Mouse (Mus musculus) testis, adult 2 months (tissue): ENCODE data around the gene Fam193b. TPM values are rescaled to one million over a fixed set of nuclear protein-coding genes. Genes with fewer than 3 reads are reported as not detected.

ENCODE experiments used
- H3K27ac ChIP-seq: fragments of 200-500 bp; 2 replicates; pipeline ENCODE4 v1.5.1; 2012; ENCODE audit warnings: low read depth, low read length; ENCODE audit not compliant: control insufficient read depth, insufficient read depth
- H3K27me3 ChIP-seq: fragments of 200-500 bp; 2 replicates; pipeline ENCODE4 v1.6.1; 2012; ENCODE audit warnings: mild to moderate bottlenecking, low read length, moderate library complexity; ENCODE audit not compliant: control insufficient read depth, insufficient read depth
- H3K36me3 ChIP-seq: fragments of 200-500 bp; 2 replicates; pipeline ENCODE4 v1.6.1; 2012; ENCODE audit warnings: mild to moderate bottlenecking, low read length; ENCODE audit not compliant: control insufficient read depth, insufficient read depth
- H3K4me1 ChIP-seq: fragments of 200-500 bp; 2 replicates; pipeline ENCODE4 v1.6.1; 2012; ENCODE audit warnings: low read length; ENCODE audit not compliant: control insufficient read depth, insufficient read depth
- H3K4me3 ChIP-seq: fragments of 200-500 bp; 2 replicates; pipeline ENCODE4 v1.5.1; 2012; ENCODE audit warnings: low read depth, mild to moderate bottlenecking, low read length, moderate library complexity, mixed read lengths; ENCODE audit not compliant: control insufficient read depth
- CTCF ChIP-seq: fragments of 200-500 bp; IDR thresholded peaks from 2 replicates; pipeline ENCODE4 v1.5.1; 2012; ENCODE audit warnings: low read depth, mild to moderate bottlenecking, inconsistent platforms, low read length, moderate library complexity; ENCODE audit not compliant: control insufficient read depth, insufficient read depth, insufficient replicate concordance
- POLR2A ChIP-seq: fragments of 200-500 bp; IDR thresholded peaks from 2 replicates; pipeline ENCODE4 v1.6.1; 2012; ENCODE audit warnings: low read depth, mild to moderate bottlenecking, inconsistent platforms, low read length, moderate library complexity; ENCODE audit not compliant: control insufficient read depth
- polyA plus RNA-seq: library from polyadenylated mRNA; depleted of rRNA; stranded (reverse); fragments of >200 nt; gene quantifications from 2 replicates; pipeline ENCODE4 v1.2.3, GENCODE M21; 2012; rRNA removed

Gene Fam193b
- 28.5 and 28.8 TPM in 2 replicates for polyA plus RNA-seq

GRCm38 (mm10) chr13:55571027-55571751 is at the start of gene Fam193b:
Fam193b (minus strand) TSS chr13:55571120.
- no peaks in the 10 kb centered on the region for H3K36me3 ChIP-seq
- peak within 1 kb of the TSS; percentile 94 for H3K4me3 ChIP-seq
- H3K4me1 ChIP-seq: peaks cover 8% of the 10 kb centered on the region
- H3K27me3 ChIP-seq: no peaks in the 10 kb centered on the region
- H3K27ac ChIP-seq: peak within 1 kb of the TSS; percentile 14
- no peak for TF ChIP-seq CTCF
- TF ChIP-seq POLR2A: 0 out of 2 replicates have a peak, but pooled peaks have one; percentile 30

- Histone ChIP-seq H3K27me3 (no peaks in the 10 kb centered on the region), H3K27ac (no peak overlapping the region), H3K36me3 (no peaks in the 10 kb centered on the region), H3K4me3 (no peak overlapping the region), H3K4me1 (peaks cover 2% of the 10 kb centered on the region)
- TF ChIP-seq CTCF (no peak), POLR2A (no peak)
Measured at GRCm38 (mm10) chr13:55620275-55620674, 49.4 kb upstream of the Fam193b start.

- no peak for TF ChIP-seq CTCF
- TF ChIP-seq POLR2A: no peak
- no peak overlapping the region for H3K27ac ChIP-seq
- no peak overlapping the region for H3K4me3 ChIP-seq
- no peaks in the 10 kb centered on the region for H3K27me3 ChIP-seq
- H3K4me1 ChIP-seq: peaks cover 2% of the 10 kb centered on the region
- H3K36me3 ChIP-seq: no peaks in the 10 kb centered on the region
Measured at GRCm38 (mm10) chr13:55619328-55619727, 48.4 kb upstream of the Fam193b start.

- Histone ChIP-seq H3K4me1 (no peaks in the 10 kb centered on the region), H3K27ac (no peak overlapping the region), H3K36me3 (no peaks in the 10 kb centered on the region), H3K4me3 (no peak overlapping the region), H3K27me3 (no peaks in the 10 kb centered on the region)
- TF ChIP-seq POLR2A (no peak), CTCF (no peak)
Measured at GRCm38 (mm10) chr13:55613471-55613870, 42.6 kb upstream of the Fam193b start.

GRCm38 (mm10) chr13:55611996-55612395 is 41.1 kb upstream of the Fam193b start:
- Histone ChIP-seq H3K4me1 (no peaks in the 10 kb centered on the region), H3K36me3 (no peaks in the 10 kb centered on the region), H3K27ac (no peak overlapping the region), H3K4me3 (no peak overlapping the region), H3K27me3 (no peaks in the 10 kb centered on the region)
- TF ChIP-seq CTCF (no peak), POLR2A (no peak)

- Histone ChIP-seq H3K27me3 (no peaks in the 10 kb centered on the region), H3K4me1 (no peaks in the 10 kb centered on the region), H3K27ac (no peak overlapping the region), H3K4me3 (no peak overlapping the region), H3K36me3 (no peaks in the 10 kb centered on the region; the same call in 1 of the 2 replicates)
- no peak for TF ChIP-seq POLR2A
- no peak for TF ChIP-seq CTCF
Measured at GRCm38 (mm10) chr13:55607624-55608006, 36.7 kb upstream of the Fam193b start.

- H3K36me3 ChIP-seq: no peaks in the 10 kb centered on the region; the same call in 1 of the 2 replicates
- no peaks in the 10 kb centered on the region for H3K4me1 ChIP-seq
- TF ChIP-seq POLR2A (no peak), CTCF (no peak)
- no peaks in the 10 kb centered on the region for H3K27me3 ChIP-seq
- H3K27ac ChIP-seq: no peak overlapping the region
- H3K4me3 ChIP-seq: no peak overlapping the region
Measured at GRCm38 (mm10) chr13:55606899-55607623, 36.1 kb upstream of the Fam193b start.
